In the genomic region with DNA sequence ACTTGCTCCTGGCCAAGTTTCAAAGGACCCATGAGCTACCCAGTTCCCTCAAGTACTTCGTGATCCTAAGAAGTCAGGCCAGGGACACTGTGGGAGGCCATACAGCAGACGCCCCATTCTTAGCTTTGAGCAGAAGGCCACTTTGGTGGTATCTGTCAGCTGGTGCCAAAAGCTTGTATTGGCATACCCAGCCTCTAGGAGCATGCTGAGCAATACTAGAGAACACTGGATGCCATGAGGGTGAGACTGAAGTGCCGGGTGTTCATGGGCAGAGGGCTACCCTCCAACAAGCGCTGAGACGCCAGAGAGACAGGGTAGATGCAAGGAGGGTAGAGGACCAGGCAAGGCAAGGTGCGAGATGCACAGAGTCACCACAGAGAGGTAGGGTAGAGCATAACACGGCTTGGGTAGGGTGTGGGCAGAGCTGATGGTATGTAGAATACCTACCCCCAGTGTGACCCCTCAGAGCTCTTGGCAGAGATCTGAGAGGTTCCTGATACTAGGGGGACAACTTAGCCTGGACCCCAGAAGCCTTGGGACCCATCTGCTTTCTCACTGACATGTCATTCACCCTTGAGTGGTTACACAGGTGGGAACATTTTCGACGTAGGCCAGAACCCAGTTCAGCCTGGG, we compare ENCODE assay signal across 12 mouse cellular contexts. TPM values are rescaled to one million over a fixed set of nuclear protein-coding genes. Genes with fewer than 3 reads are reported as not detected.
DNase-seq lines count a peak whose midpoint lies in the region; ATAC-seq and TF ChIP-seq lines count a peak whose summit lies in the region.
"Had no signal": no experiment of that assay in that cellular context is flagged by ENCODE, and none has a peak within 500 bp of the region (broad histone marks: within the 10 kb centered on the region; RNA-seq: fewer than 3 reads in every experiment).

No protein-coding gene starts in this region.

- WGBS in intestine, postnatal 0 days: 93% methylated on average over 9 of the region's 9 CpGs
- WGBS in intestine, embryonic 15.5 days: 92% methylated on average over 9 of the region's 9 CpGs
- WGBS in midbrain, embryonic 12.5 days: 93% methylated on average over 9 of the region's 9 CpGs
- 86% methylated on average over 9 of the region's 9 CpGs for WGBS in midbrain, embryonic 15.5 days
- 14% methylated on average over 9 of the region's 9 CpGs for WGBS in cerebellum, adult 2 months
- 77% methylated on average over 9 of the region's 9 CpGs for WGBS in liver, embryonic 15.5 days (ENCODE audit: insufficient replicate concordance)
- WGBS in forebrain, embryonic 11.5 days: 94% methylated on average over 9 of the region's 9 CpGs

- H3K36me3 ChIP-seq in intestine, postnatal 0 days (ENCODE audit: control insufficient read depth, insufficient read depth): peaks cover 15% of the 10 kb centered on the region; the same call in 1 of the 2 replicates
- H3K36me3 ChIP-seq in intestine, embryonic 15.5 days: peaks cover 12% of the 10 kb centered on the region; the same call in 1 of the 2 replicates
- H3K36me3 ChIP-seq in midbrain, embryonic 12.5 days: peaks cover 43% of the 10 kb centered on the region
- H3K36me3 ChIP-seq in midbrain, embryonic 15.5 days (replicated peaks): no peaks in the 10 kb centered on the region
- H3K36me3 ChIP-seq in liver, embryonic 15.5 days (replicated peaks): peaks cover 50% of the 10 kb centered on the region
- H3K36me3 ChIP-seq in forebrain, embryonic 11.5 days (ENCODE audit: control insufficient read depth, insufficient read depth, low read length): peaks cover 2% of the 10 kb centered on the region; the same call in 1 of the 2 replicates

- no peaks in the 10 kb centered on the region for H3K9me3 ChIP-seq in intestine, postnatal 0 days (ENCODE audit: control insufficient read depth)
- no peaks in the 10 kb centered on the region for H3K9me3 ChIP-seq in intestine, embryonic 15.5 days
- H3K9me3 ChIP-seq in midbrain, embryonic 12.5 days: no peaks in the 10 kb centered on the region
- H3K9me3 ChIP-seq in midbrain, embryonic 15.5 days: no peaks in the 10 kb centered on the region
- H3K9me3 ChIP-seq in liver, embryonic 15.5 days (replicated peaks): no peaks in the 10 kb centered on the region
- H3K9me3 ChIP-seq in forebrain, embryonic 11.5 days (ENCODE audit: control insufficient read depth, low read length): no peaks in the 10 kb centered on the region

- H3K4me3 ChIP-seq in intestine, postnatal 0 days (ENCODE audit: low read depth, low read length): no peak overlapping the region
- H3K4me3 ChIP-seq in intestine, embryonic 15.5 days (replicated peaks): no peak overlapping the region
- H3K4me3 ChIP-seq in midbrain, embryonic 12.5 days: no peak overlapping the region
- no peak overlapping the region for H3K4me3 ChIP-seq in midbrain, embryonic 15.5 days
- no peak overlapping the region for H3K4me3 ChIP-seq in cerebellum, adult 2 months (replicated peaks; ENCODE audit: insufficient read depth, low read depth, low read length)
- no peak overlapping the region for H3K4me3 ChIP-seq in liver, embryonic 15.5 days (replicated peaks)
- no peak overlapping the region for H3K4me3 ChIP-seq in forebrain, embryonic 11.5 days (ENCODE audit: low read depth, low read length)

- no peak overlapping the region for H3K4me2 ChIP-seq in intestine, postnatal 0 days (replicated peaks; ENCODE audit: low read depth)
- no peak overlapping the region for H3K4me2 ChIP-seq in intestine, embryonic 15.5 days (replicated peaks)
- no peak overlapping the region for H3K4me2 ChIP-seq in midbrain, embryonic 12.5 days (replicated peaks)
- H3K4me2 ChIP-seq in midbrain, embryonic 15.5 days: no peak overlapping the region
- no peak overlapping the region for H3K4me2 ChIP-seq in liver, embryonic 15.5 days
- H3K4me2 ChIP-seq in forebrain, embryonic 11.5 days (ENCODE audit: low read depth, low read length, severe bottlenecking): no peak overlapping the region
- H3K4me2 ChIP-seq: hindbrain, embryonic 14.5 days; lung, embryonic 14.5 days had no signal

- peak; percentile 44 to 62 for DNase-seq in cerebellum, adult 2 months
- no peak for DNase-seq in right cerebral cortex, postnatal 25 days
- no peak for DNase-seq in forebrain, embryonic 11.5 days (ENCODE audit: low spot score)
- DNase-seq: midbrain, embryonic 14.5 days; spleen, adult 18-20 months had no signal

- H3K27ac ChIP-seq in intestine, postnatal 0 days (ENCODE audit: low read depth, low read length): peak overlapping the region; percentile 24; the same call in 1 of the 2 replicates
- H3K27ac ChIP-seq in intestine, embryonic 15.5 days: no peak overlapping the region
- no peak overlapping the region for H3K27ac ChIP-seq in midbrain, embryonic 12.5 days (replicated peaks)
- H3K27ac ChIP-seq in midbrain, embryonic 15.5 days: no peak overlapping the region
- H3K27ac ChIP-seq in cerebellum, adult 2 months (ENCODE audit: insufficient read depth, low read length): peak overlapping the region; percentile 56
- H3K27ac ChIP-seq in liver, embryonic 15.5 days (replicated peaks): peak overlapping the region; percentile 33; the same call in 1 of the 2 replicates
- no peak overlapping the region for H3K27ac ChIP-seq in forebrain, embryonic 11.5 days (ENCODE audit: low read depth, low read length)
- H3K27ac ChIP-seq: hindbrain, embryonic 14.5 days had no signal

- no peaks in the 10 kb centered on the region for H3K27me3 ChIP-seq in intestine, postnatal 0 days (replicated peaks; ENCODE audit: control insufficient read depth, insufficient read depth, low read length)
- no peaks in the 10 kb centered on the region for H3K27me3 ChIP-seq in intestine, embryonic 15.5 days (replicated peaks)
- H3K27me3 ChIP-seq in midbrain, embryonic 12.5 days: no peaks in the 10 kb centered on the region
- H3K27me3 ChIP-seq in midbrain, embryonic 15.5 days (replicated peaks): no peaks in the 10 kb centered on the region
- H3K27me3 ChIP-seq in cerebellum, adult 2 months (ENCODE audit: control insufficient read depth, insufficient read depth, low read length): no peaks in the 10 kb centered on the region
- H3K27me3 ChIP-seq in liver, embryonic 15.5 days: no peaks in the 10 kb centered on the region
- no peaks in the 10 kb centered on the region for H3K27me3 ChIP-seq in forebrain, embryonic 11.5 days (ENCODE audit: control insufficient read depth, insufficient read depth, low read length)

- peaks cover 5% of the 10 kb centered on the region for H3K4me1 ChIP-seq in intestine, postnatal 0 days (replicated peaks; ENCODE audit: control insufficient read depth, insufficient read depth, low read length)
- H3K4me1 ChIP-seq in intestine, embryonic 15.5 days (replicated peaks): peaks cover 32% of the 10 kb centered on the region
- peaks cover 17% of the 10 kb centered on the region for H3K4me1 ChIP-seq in midbrain, embryonic 12.5 days
- peaks cover 22% of the 10 kb centered on the region for H3K4me1 ChIP-seq in midbrain, embryonic 15.5 days
- H3K4me1 ChIP-seq in cerebellum, adult 2 months (ENCODE audit: control insufficient read depth, insufficient read depth, low read length): peaks cover 72% of the 10 kb centered on the region
- H3K4me1 ChIP-seq in liver, embryonic 15.5 days (replicated peaks): peaks cover 77% of the 10 kb centered on the region
- peaks cover 3% of the 10 kb centered on the region for H3K4me1 ChIP-seq in forebrain, embryonic 11.5 days (replicated peaks; ENCODE audit: control insufficient read depth, insufficient read depth, low read length)

- no peak for ATAC-seq in intestine, postnatal 0 days
- no peak for ATAC-seq in intestine, embryonic 15.5 days
- no peak for ATAC-seq in midbrain, embryonic 12.5 days (ENCODE audit: low FRiP score, low read depth)
- ATAC-seq in midbrain, embryonic 15.5 days (replicated peaks): no peak
- no peak for ATAC-seq in liver, embryonic 15.5 days (ENCODE audit: insufficient read depth)
- no peak for ATAC-seq in forebrain, embryonic 11.5 days (replicated peaks; ENCODE audit: low FRiP score)

- TF ChIP-seq POLR2A in cerebellum, adult 2 months (IDR thresholded peaks at IDR 0.05; ENCODE audit: borderline replicate concordance, insufficient read depth, low read length): no peak

- H3K9ac ChIP-seq in intestine, postnatal 0 days (ENCODE audit: low read depth, low read length): no peak overlapping the region
- H3K9ac ChIP-seq in intestine, embryonic 15.5 days: no peak overlapping the region
- 0 out of 2 replicates have a peak overlapping the region, but pooled peaks have one; percentile 15 for H3K9ac ChIP-seq in midbrain, embryonic 12.5 days (replicated peaks)
- no peak overlapping the region for H3K9ac ChIP-seq in midbrain, embryonic 15.5 days
- H3K9ac ChIP-seq in liver, embryonic 15.5 days: no peak overlapping the region
- no peak overlapping the region for H3K9ac ChIP-seq in forebrain, embryonic 11.5 days (ENCODE audit: low read length)
- H3K9ac ChIP-seq: hindbrain, embryonic 14.5 days; lung, embryonic 14.5 days had no signal

- no peak for TF ChIP-seq CTCF in intestine, postnatal 0 days (IDR thresholded peaks at IDR 0.05; ENCODE audit: low read depth)
- TF ChIP-seq CTCF in cerebellum, adult 2 months (IDR thresholded peaks at IDR 0.05; ENCODE audit: borderline replicate concordance, insufficient read depth, low read depth, low read length): no peak

RNA-seq across cellular contexts. Expression of gene Sh3gl1, which starts 6.1 kb away (rescaled TPM):
- 92.3 and 97.0 TPM in 2 replicates for polyA plus RNA-seq in intestine, postnatal 0 days (2015; fragmentation: Nextera tagmentation; extraction: Ambion mirVana)
- 124 TPM in 2 replicates for polyA plus RNA-seq in intestine, embryonic 15.5 days (2015; fragmentation: Nextera tagmentation; extraction: Ambion mirVana)
- polyA plus RNA-seq in midbrain, embryonic 12.5 days (2016; fragmentation: Nextera tagmentation; extraction: Ambion mirVana): 131 and 138 TPM in 2 replicates
- polyA plus RNA-seq in midbrain, embryonic 15.5 days (2015; fragmentation: Nextera tagmentation; extraction: Ambion mirVana): 117 and 119 TPM in 2 replicates
- polyA plus RNA-seq in cerebellum, adult 2 months (2012; rRNA removed): 69.5 and 82.5 TPM in 2 replicates
- polyA plus RNA-seq in liver, embryonic 15.5 days (2015; fragmentation: Nextera tagmentation; extraction: Ambion mirVana): 44.0 and 50.7 TPM in 2 replicates
- 129 and 133 TPM in 2 replicates for polyA plus RNA-seq in forebrain, embryonic 11.5 days (2014; fragmentation: Nextera tagmentation; extraction: Ambion mirVana)

RNA-seq across cellular contexts. Expression of gene Chaf1a, which starts 9.9 kb away (rescaled TPM):
- polyA plus RNA-seq in intestine, postnatal 0 days (2015; fragmentation: Nextera tagmentation; extraction: Ambion mirVana): 4.8 and 5.2 TPM in 2 replicates
- 21.4 and 22.4 TPM in 2 replicates for polyA plus RNA-seq in intestine, embryonic 15.5 days (2015; fragmentation: Nextera tagmentation; extraction: Ambion mirVana)
- polyA plus RNA-seq in midbrain, embryonic 12.5 days (2016; fragmentation: Nextera tagmentation; extraction: Ambion mirVana): 32.5 and 34.5 TPM in 2 replicates
- 5.0 and 5.5 TPM in 2 replicates for polyA plus RNA-seq in midbrain, embryonic 15.5 days (2015; fragmentation: Nextera tagmentation; extraction: Ambion mirVana)
- polyA plus RNA-seq in cerebellum, adult 2 months (2012; rRNA removed): 2.9 and 3.3 TPM in 2 replicates
- polyA plus RNA-seq in liver, embryonic 15.5 days (2015; fragmentation: Nextera tagmentation; extraction: Ambion mirVana): 16.6 and 18.5 TPM in 2 replicates
- polyA plus RNA-seq in forebrain, embryonic 11.5 days (2014; fragmentation: Nextera tagmentation; extraction: Ambion mirVana): 38.0 and 38.6 TPM in 2 replicates

RNA-seq across cellular contexts. Expression of gene Mpnd, which starts 24.8 kb away (rescaled TPM):
- polyA plus RNA-seq in intestine, postnatal 0 days (2015; fragmentation: Nextera tagmentation; extraction: Ambion mirVana): 41.4 and 43.0 TPM in 2 replicates
- polyA plus RNA-seq in intestine, embryonic 15.5 days (2015; fragmentation: Nextera tagmentation; extraction: Ambion mirVana): 86.3 and 95.3 TPM in 2 replicates
- 195 and 205 TPM in 2 replicates for polyA plus RNA-seq in midbrain, embryonic 12.5 days (2016; fragmentation: Nextera tagmentation; extraction: Ambion mirVana)
- polyA plus RNA-seq in midbrain, embryonic 15.5 days (2015; fragmentation: Nextera tagmentation; extraction: Ambion mirVana): 152 and 167 TPM in 2 replicates
- 183 and 193 TPM in 2 replicates for polyA plus RNA-seq in cerebellum, adult 2 months (2012; rRNA removed)
- polyA plus RNA-seq in liver, embryonic 15.5 days (2015; fragmentation: Nextera tagmentation; extraction: Ambion mirVana): 20.4 and 21.0 TPM in 2 replicates
- polyA plus RNA-seq in forebrain, embryonic 11.5 days (2014; fragmentation: Nextera tagmentation; extraction: Ambion mirVana): 164 and 191 TPM in 2 replicates

RNA-seq across cellular contexts. Expression of gene Stap2, which starts 25.0 kb away (rescaled TPM):
- 82.8 and 84.5 TPM in 2 replicates for polyA plus RNA-seq in intestine, postnatal 0 days (2015; fragmentation: Nextera tagmentation; extraction: Ambion mirVana)
- polyA plus RNA-seq in intestine, embryonic 15.5 days (2015; fragmentation: Nextera tagmentation; extraction: Ambion mirVana): 40.3 and 45.8 TPM in 2 replicates
- polyA plus RNA-seq in midbrain, embryonic 12.5 days (2016; fragmentation: Nextera tagmentation; extraction: Ambion mirVana): 4.7 and 5.7 TPM in 2 replicates
- 5.8 and 6.0 TPM in 2 replicates for polyA plus RNA-seq in midbrain, embryonic 15.5 days (2015; fragmentation: Nextera tagmentation; extraction: Ambion mirVana)
- polyA plus RNA-seq in cerebellum, adult 2 months (2012; rRNA removed): 51.8 and 64.1 TPM in 2 replicates
- polyA plus RNA-seq in liver, embryonic 15.5 days (2015; fragmentation: Nextera tagmentation; extraction: Ambion mirVana): 3.3 and 3.9 TPM in 2 replicates
- polyA plus RNA-seq in forebrain, embryonic 11.5 days (2014; fragmentation: Nextera tagmentation; extraction: Ambion mirVana): 5.3 and 6.4 TPM in 2 replicates

RNA-seq across cellular contexts. Expression of gene Fsd1, which starts 44.0 kb away (rescaled TPM):
- polyA plus RNA-seq in intestine, postnatal 0 days (2015; fragmentation: Nextera tagmentation; extraction: Ambion mirVana): 3.6 and 4.2 TPM in 2 replicates
- polyA plus RNA-seq in intestine, embryonic 15.5 days (2015; fragmentation: Nextera tagmentation; extraction: Ambion mirVana): 8.9 and 11.5 TPM in 2 replicates
- 89.8 and 98.3 TPM in 2 replicates for polyA plus RNA-seq in midbrain, embryonic 12.5 days (2016; fragmentation: Nextera tagmentation; extraction: Ambion mirVana)
- 203 and 208 TPM in 2 replicates for polyA plus RNA-seq in midbrain, embryonic 15.5 days (2015; fragmentation: Nextera tagmentation; extraction: Ambion mirVana)
- polyA plus RNA-seq in cerebellum, adult 2 months (2012; rRNA removed): 88.0 and 91.3 TPM in 2 replicates
- polyA plus RNA-seq in liver, embryonic 15.5 days (2015; fragmentation: Nextera tagmentation; extraction: Ambion mirVana): 0.13 and 0.50 TPM in 2 replicates
- polyA plus RNA-seq in forebrain, embryonic 11.5 days (2014; fragmentation: Nextera tagmentation; extraction: Ambion mirVana): 61.9 and 71.1 TPM in 2 replicates

Comparison
In these comparisons a context has a peak if more than half of its experiments do, and no peak if none do; other contexts are left out.
1. H3K27ac ChIP-seq: peak in intestine, postnatal 0 days (single experiment), cerebellum, adult 2 months (single experiment) and liver, embryonic 15.5 days (single experiment); none in intestine, embryonic 15.5 days (single experiment), midbrain, embryonic 12.5 days (single experiment), midbrain, embryonic 15.5 days (single experiment) and forebrain, embryonic 11.5 days (single experiment).
2. DNase-seq: peak in cerebellum, adult 2 months (2 of 2); none in right cerebral cortex, postnatal 25 days (single experiment) and forebrain, embryonic 11.5 days (single experiment).